Mouse (Mus musculus) liver, adult 2 months (tissue): ENCODE results near the gene Atp11a.

Source experiments
- CTCF ChIP-seq: fragments of 200-500 bp; IDR thresholded peaks from 2 replicates; pipeline ENCODE4 v1.5.1; 2011; ENCODE audit warnings: low read depth, low read length, control low read depth
- POLR2A ChIP-seq: fragments of 200-500 bp; IDR thresholded peaks from 2 replicates; pipeline ENCODE4 v1.6.1; 2011; ENCODE audit warnings: low read length, control low read depth; ENCODE audit not compliant: insufficient read depth; ENCODE audit errors: extremely low read depth

DNA sequence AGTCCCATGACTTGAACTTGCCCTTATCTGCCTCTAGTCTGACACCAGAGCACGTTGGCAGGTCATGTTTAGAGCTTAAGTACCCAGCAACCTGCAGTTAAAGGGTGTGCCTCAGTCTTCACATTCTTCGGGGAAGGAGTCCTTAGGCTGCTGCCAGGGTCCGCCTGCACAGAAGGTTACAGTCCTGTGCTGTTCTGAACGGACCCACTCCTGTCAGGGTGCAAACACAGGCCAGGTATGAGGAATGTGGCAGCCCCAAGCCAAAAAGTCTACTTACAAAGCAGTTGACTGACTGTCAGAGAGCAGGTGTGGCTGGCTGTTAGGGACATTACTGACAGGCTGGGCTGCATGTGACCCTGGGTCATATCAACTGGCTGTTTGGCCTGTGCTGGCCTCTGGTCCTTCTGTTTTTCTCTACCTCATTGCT is 18.1 kb downstream of the Atp11a start:
- TF ChIP-seq POLR2A, result no peak
- TF ChIP-seq CTCF, result no peak
